24 mouse cellular contexts compared by ENCODE assay signal in the genomic region with DNA sequence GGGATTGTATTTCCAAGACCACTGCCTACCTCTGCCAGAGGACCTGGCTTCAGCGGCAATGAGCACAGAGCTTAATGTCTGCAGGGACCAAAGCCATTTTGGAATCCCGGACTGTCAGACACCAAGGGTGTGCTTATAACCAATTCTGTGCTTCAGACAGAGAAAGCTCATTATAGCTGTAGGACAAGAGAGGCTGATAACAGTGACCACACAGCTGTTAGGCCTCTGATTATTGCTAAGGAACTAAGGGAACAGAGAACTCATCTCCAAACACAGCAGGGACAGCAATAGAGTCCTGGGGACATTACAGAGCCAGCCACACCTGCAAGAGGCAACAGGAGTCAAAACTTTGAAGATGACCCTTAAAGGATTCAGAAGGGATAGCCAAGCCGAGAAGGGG.
DNase-seq lines count a peak whose midpoint lies in the region; ATAC-seq lines count a peak whose summit lies in the region.
"Had no signal": no experiment of that assay in that cellular context is flagged by ENCODE, and none has a peak within 500 bp of the region (broad histone marks: within the 10 kb centered on the region; RNA-seq: fewer than 3 reads in every experiment).

No protein-coding gene starts in this region.

- WGBS in forebrain, embryonic 10.5 days = 86% methylated on average over 3 of the region's 3 CpGs
- 84% methylated on average over 3 of the region's 3 CpGs for WGBS in forebrain, embryonic 14.5 days
- WGBS in intestine, embryonic 14.5 days = 95% methylated on average over 3 of the region's 3 CpGs
- WGBS in intestine, embryonic 15.5 days = 87% methylated on average over 3 of the region's 3 CpGs

- H3K27ac ChIP-seq in forebrain, embryonic 10.5 days = no peak overlapping the region
- H3K27ac ChIP-seq in forebrain, embryonic 14.5 days (ENCODE audit: low read depth, low read length) = no peak overlapping the region
- H3K27ac ChIP-seq in intestine, embryonic 14.5 days (ENCODE audit: low read depth) = no peak overlapping the region
- no peak overlapping the region for H3K27ac ChIP-seq in intestine, embryonic 15.5 days
- H3K27ac ChIP-seq: embryonic facial prominence, embryonic 15.5 days; forebrain, embryonic 13.5 days had no signal

- H3K27me3 ChIP-seq in forebrain, embryonic 10.5 days (ENCODE audit: poor library complexity, severe bottlenecking) = peaks cover 100% of the 10 kb centered on the region
- H3K27me3 ChIP-seq in forebrain, embryonic 14.5 days (replicated peaks; ENCODE audit: control insufficient read depth, insufficient read depth, low read length) = no peaks in the 10 kb centered on the region
- no peaks in the 10 kb centered on the region for H3K27me3 ChIP-seq in intestine, embryonic 14.5 days (replicated peaks; ENCODE audit: control insufficient read depth, insufficient read depth, low read length)
- peaks cover 12% of the 10 kb centered on the region; the same call in 1 of the 2 replicates for H3K27me3 ChIP-seq in intestine, embryonic 15.5 days (replicated peaks)
- H3K27me3 ChIP-seq: CH12.LX had no signal

- H3K4me1 ChIP-seq in forebrain, embryonic 10.5 days = peaks cover 46% of the 10 kb centered on the region
- no peaks in the 10 kb centered on the region for H3K4me1 ChIP-seq in forebrain, embryonic 14.5 days (ENCODE audit: control insufficient read depth, insufficient read depth, low read length)
- 0 out of 2 replicates have a peak, but pooled peaks cover 10% of the 10 kb centered on the region for H3K4me1 ChIP-seq in intestine, embryonic 14.5 days (replicated peaks; ENCODE audit: control insufficient read depth, insufficient read depth, low read length)
- H3K4me1 ChIP-seq in intestine, embryonic 15.5 days (replicated peaks) = 0 out of 2 replicates have a peak, but pooled peaks cover 7% of the 10 kb centered on the region

- H3K4me2 ChIP-seq in forebrain, embryonic 14.5 days (ENCODE audit: low read length) = no peak overlapping the region
- H3K4me2 ChIP-seq in intestine, embryonic 14.5 days (ENCODE audit: low read length) = no peak overlapping the region
- no peak overlapping the region for H3K4me2 ChIP-seq in intestine, embryonic 15.5 days (replicated peaks)
- H3K4me2 ChIP-seq: embryonic facial prominence, embryonic 13.5 days; embryonic facial prominence, embryonic 15.5 days; forebrain, embryonic 13.5 days had no signal

- H3K9me3 ChIP-seq in forebrain, embryonic 10.5 days = no peaks in the 10 kb centered on the region
- H3K9me3 ChIP-seq in forebrain, embryonic 14.5 days (replicated peaks; ENCODE audit: control insufficient read depth, low read length) = no peaks in the 10 kb centered on the region
- H3K9me3 ChIP-seq in intestine, embryonic 14.5 days (ENCODE audit: control insufficient read depth, low read length) = no peaks in the 10 kb centered on the region
- H3K9me3 ChIP-seq in intestine, embryonic 15.5 days = no peaks in the 10 kb centered on the region
- H3K9me3 ChIP-seq: embryonic facial prominence, embryonic 13.5 days; embryonic facial prominence, embryonic 15.5 days; forebrain, embryonic 13.5 days; G1E had no signal

- H3K36me3 ChIP-seq in forebrain, embryonic 10.5 days (replicated peaks) = no peaks in the 10 kb centered on the region
- H3K36me3 ChIP-seq in forebrain, embryonic 14.5 days (ENCODE audit: control insufficient read depth, insufficient read depth, low read length) = no peaks in the 10 kb centered on the region
- H3K36me3 ChIP-seq in intestine, embryonic 14.5 days (ENCODE audit: control insufficient read depth, insufficient read depth, low read length) = no peaks in the 10 kb centered on the region
- no peaks in the 10 kb centered on the region for H3K36me3 ChIP-seq in intestine, embryonic 15.5 days
- H3K36me3 ChIP-seq: embryonic facial prominence, embryonic 13.5 days; embryonic facial prominence, embryonic 15.5 days; G1E had no signal

- no peak overlapping the region for H3K4me3 ChIP-seq in forebrain, embryonic 10.5 days
- H3K4me3 ChIP-seq in forebrain, embryonic 14.5 days (ENCODE audit: low read depth, low read length) = no peak overlapping the region
- H3K4me3 ChIP-seq in intestine, embryonic 14.5 days (ENCODE audit: low read depth, low read length) = no peak overlapping the region
- H3K4me3 ChIP-seq in intestine, embryonic 15.5 days (replicated peaks) = no peak overlapping the region
- H3K4me3 ChIP-seq: embryonic facial prominence, embryonic 13.5 days; embryonic facial prominence, embryonic 15.5 days; erythroblast, embryonic 14.5 days; forebrain, embryonic 13.5 days had no signal

- H3K9ac ChIP-seq in forebrain, embryonic 14.5 days (ENCODE audit: low read length) = no peak overlapping the region
- no peak overlapping the region for H3K9ac ChIP-seq in intestine, embryonic 14.5 days (ENCODE audit: low read length)
- no peak overlapping the region for H3K9ac ChIP-seq in intestine, embryonic 15.5 days
- H3K9ac ChIP-seq: embryonic facial prominence, embryonic 13.5 days; embryonic facial prominence, embryonic 15.5 days; forebrain, embryonic 13.5 days had no signal

- no peak for ATAC-seq in forebrain, embryonic 14.5 days
- no peak for ATAC-seq in intestine, embryonic 14.5 days (replicated peaks; ENCODE audit: low FRiP score, low TSS enrichment, low read depth)
- no peak for ATAC-seq in intestine, embryonic 15.5 days
- ATAC-seq: activated CD4-positive, CD25-positive, alpha-beta regulatory T cell, adult 4 months; CD4-positive, CD25-positive, alpha-beta regulatory T cell, adult 4 months; forebrain, embryonic 13.5 days; forebrain, embryonic 16.5 days; Patski had no signal

- peak; percentile 7 for DNase-seq in forebrain, embryonic 10.5 days (ENCODE audit: extremely low spot score, low spot score)
- no peak for DNase-seq in forebrain, embryonic 14.5 days (ENCODE audit: low spot score)
- DNase-seq in intestine, embryonic 14.5 days (ENCODE audit: low spot score) = peak; percentile 21
- no peak for DNase-seq in embryo, embryonic 9.5 days (ENCODE audit: extremely low spot score)
- DNase-seq: adrenal gland, adult 8-10 months; adrenal gland, postnatal 14 days; adrenal gland, postnatal 36 days; B cell, adult 2 months; cerebellum, adult 11-12 months; cerebellum, adult 2 months; cerebellum, adult 9-10 months; cerebellum, postnatal 10 days; cerebellum, postnatal 25 days had no signal

Comparison
In these comparisons a context has a peak if more than half of its experiments do, and no peak if none do; other contexts are left out.
1. DNase-seq: peak in forebrain, embryonic 10.5 days (single experiment) and intestine, embryonic 14.5 days (single experiment); none in forebrain, embryonic 14.5 days (single experiment) and embryo, embryonic 9.5 days (single experiment).